Mouse (Mus musculus): ENCODE measurements around the gene Man1c1. TPM values are rescaled to one million over a fixed set of nuclear protein-coding genes. Genes with fewer than 3 reads are reported as not detected.

Man1c1 gene
- polyA plus RNA-seq, 1 experiment from 2014 or later = 2.6 TPM

GRCm38 (mm10) chr4:134683892-134684291 lies 20.2 kb downstream of the Man1c1 start:
- H3K27ac ChIP-seq (replicated peaks) = 0 out of 2 replicates have a peak overlapping the region, but pooled peaks have one; percentile 2
- peaks cover 5% of the 10 kb centered on the region; the same call in 1 of the 2 replicates for H3K36me3 ChIP-seq (replicated peaks)
- no peak for DNase-seq (ENCODE audit: low spot score)
- H3K9me3 ChIP-seq = peaks cover 12% of the 10 kb centered on the region; the same call in 1 of the 2 replicates
- WGBS = 70% methylated on average over 8 of the region's 8 CpGs
- peaks cover 29% of the 10 kb centered on the region for H3K4me1 ChIP-seq
- no peak overlapping the region for H3K4me3 ChIP-seq
- 0 out of 2 replicates have a peak, but pooled peaks cover 5% of the 10 kb centered on the region for H3K27me3 ChIP-seq (replicated peaks; ENCODE audit: low read depth, poor library complexity, severe bottlenecking)

DNA sequence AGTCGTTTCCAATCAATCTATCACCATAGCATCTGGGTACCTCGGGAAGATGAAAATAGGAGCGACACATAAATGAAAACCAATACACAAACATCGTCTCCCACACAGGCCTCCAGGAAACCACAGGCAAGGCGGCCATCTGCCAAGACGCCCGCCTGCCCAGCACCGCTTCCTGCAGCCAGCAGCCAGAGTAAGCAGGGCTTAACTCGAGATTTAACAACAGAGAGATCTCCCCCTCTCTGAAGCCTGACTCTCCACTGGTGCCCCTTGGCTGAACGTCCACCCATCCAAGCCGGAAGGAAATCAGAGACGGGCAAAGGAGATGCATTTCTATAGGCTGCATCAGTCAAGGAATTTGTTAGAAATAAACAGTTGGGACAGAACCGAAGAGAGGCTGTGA lies 21.1 kb downstream of the Man1c1 start:
- Histone ChIP-seq H3K4me3 (no peak overlapping the region), H3K27ac (replicated peaks) (peak overlapping the region; percentile 57), H3K4me1 (peaks cover 37% of the 10 kb centered on the region), H3K36me3 (replicated peaks) (peaks cover 5% of the 10 kb centered on the region; the same call in 1 of the 2 replicates), H3K9me3 (peaks cover 12% of the 10 kb centered on the region; the same call in 1 of the 2 replicates), H3K27me3 (replicated peaks; ENCODE audit: low read depth, poor library complexity, severe bottlenecking) (0 out of 2 replicates have a peak, but pooled peaks cover 9% of the 10 kb centered on the region)
- peak; percentile 40 for DNase-seq (ENCODE audit: low spot score)
- WGBS = 56% methylated on average over 13 of the region's 13 CpGs

DNA sequence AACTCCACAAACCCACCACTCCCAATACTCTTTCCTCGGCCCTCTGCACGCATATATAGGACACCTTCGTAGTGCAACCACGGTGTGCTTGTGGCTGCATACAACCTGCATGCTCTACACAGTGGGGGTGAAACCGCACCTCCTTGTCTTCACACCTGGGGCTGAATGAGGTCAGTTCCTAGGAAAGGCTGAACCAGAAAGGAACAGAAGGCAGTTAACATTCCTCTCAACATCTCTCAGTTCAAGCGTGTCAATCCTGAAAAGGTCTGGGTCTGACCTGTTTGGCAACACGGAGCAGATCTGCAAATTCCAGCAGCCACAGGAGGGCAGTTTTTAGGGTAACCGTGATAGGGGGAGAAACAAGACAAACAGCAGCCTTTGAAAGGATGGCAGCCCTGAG lies 21.7 kb downstream of the Man1c1 start:
- DNase-seq (ENCODE audit: low spot score) = no peak
- 0 out of 2 replicates have a peak, but pooled peaks cover 9% of the 10 kb centered on the region for H3K27me3 ChIP-seq (replicated peaks; ENCODE audit: low read depth, poor library complexity, severe bottlenecking)
- 83% methylated on average over 8 of the region's 8 CpGs for WGBS
- H3K4me3 ChIP-seq = no peak overlapping the region
- peak overlapping the region; percentile 57 for H3K27ac ChIP-seq (replicated peaks)
- peaks cover 5% of the 10 kb centered on the region; the same call in 1 of the 2 replicates for H3K36me3 ChIP-seq (replicated peaks)
- H3K4me1 ChIP-seq = peaks cover 43% of the 10 kb centered on the region
- H3K9me3 ChIP-seq = peaks cover 12% of the 10 kb centered on the region; the same call in 1 of the 2 replicates

GRCm38 (mm10) chr4:134681819-134682218 lies 22.3 kb downstream of the Man1c1 start:
- H3K4me1 ChIP-seq = peaks cover 49% of the 10 kb centered on the region
- whole genome bisulfite sequencing = 90% methylated on average over 7 of the region's 7 CpGs
- peaks cover 5% of the 10 kb centered on the region; the same call in 1 of the 2 replicates for H3K36me3 ChIP-seq (replicated peaks)
- DNase-seq (ENCODE audit: low spot score) = no peak
- peaks cover 12% of the 10 kb centered on the region; the same call in 1 of the 2 replicates for H3K9me3 ChIP-seq
- H3K27ac ChIP-seq (replicated peaks) = no peak overlapping the region
- no peak overlapping the region for H3K4me3 ChIP-seq
- H3K27me3 ChIP-seq (replicated peaks; ENCODE audit: low read depth, poor library complexity, severe bottlenecking) = 0 out of 2 replicates have a peak, but pooled peaks cover 13% of the 10 kb centered on the region

- no peak overlapping the region for H3K4me3 ChIP-seq
- H3K27me3 ChIP-seq (replicated peaks; ENCODE audit: low read depth, poor library complexity, severe bottlenecking) = 0 out of 2 replicates have a peak, but pooled peaks cover 13% of the 10 kb centered on the region
- no peaks in the 10 kb centered on the region for H3K36me3 ChIP-seq (replicated peaks)
- no peaks in the 10 kb centered on the region for H3K9me3 ChIP-seq
- peaks cover 60% of the 10 kb centered on the region for H3K4me1 ChIP-seq
- DNase-seq (ENCODE audit: low spot score) = no peak
- 43% methylated on average over 17 of the region's 17 CpGs for WGBS
- no peak overlapping the region for H3K27ac ChIP-seq (replicated peaks)
These were observed 26.3 kb downstream of the Man1c1 start for GRCm38 (mm10) chr4:134677556-134678508.

DNA sequence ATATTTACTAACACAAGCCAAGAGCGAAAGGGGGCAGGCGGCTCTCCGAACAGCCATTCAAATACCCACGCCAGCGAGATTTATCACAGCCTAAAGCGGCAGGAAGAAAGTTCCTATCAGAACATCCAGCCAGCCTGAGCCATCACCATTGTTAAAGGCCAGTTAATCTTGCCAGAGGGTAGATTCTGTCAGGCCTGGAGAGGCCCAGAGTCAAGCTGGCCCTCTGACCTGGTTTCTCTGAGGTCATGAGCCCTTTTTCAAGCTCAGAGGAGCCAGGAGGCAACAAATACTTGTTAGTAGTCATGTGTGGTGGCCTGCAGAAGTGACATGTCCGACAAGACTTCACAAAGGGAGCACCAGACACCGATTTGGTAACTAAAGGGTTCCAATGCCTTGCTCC lies 28.3 kb downstream of the Man1c1 start:
- no peaks in the 10 kb centered on the region for H3K9me3 ChIP-seq
- H3K4me1 ChIP-seq = peaks cover 68% of the 10 kb centered on the region
- H3K36me3 ChIP-seq (replicated peaks) = no peaks in the 10 kb centered on the region
- H3K27me3 ChIP-seq (replicated peaks; ENCODE audit: low read depth, poor library complexity, severe bottlenecking) = 0 out of 2 replicates have a peak, but pooled peaks cover 13% of the 10 kb centered on the region
- no peak overlapping the region for H3K4me3 ChIP-seq
- DNase-seq (ENCODE audit: low spot score) = no peak
- WGBS = 26% methylated on average over 8 of the region's 8 CpGs
- 0 out of 2 replicates have a peak overlapping the region, but pooled peaks have one; percentile 31 for H3K27ac ChIP-seq (replicated peaks)

GRCm38 (mm10) chr4:134674970-134675369 lies 29.1 kb downstream of the Man1c1 start:
- Histone ChIP-seq H3K36me3 (replicated peaks) (no peaks in the 10 kb centered on the region), H3K4me1 (peaks cover 76% of the 10 kb centered on the region), H3K27me3 (replicated peaks; ENCODE audit: low read depth, poor library complexity, severe bottlenecking) (0 out of 2 replicates have a peak, but pooled peaks cover 13% of the 10 kb centered on the region), H3K9me3 (no peaks in the 10 kb centered on the region), H3K4me3 (no peak overlapping the region), H3K27ac (replicated peaks) (0 out of 2 replicates have a peak overlapping the region, but pooled peaks have one; percentile 10)
- DNase-seq (ENCODE audit: low spot score) = no peak
- 83% methylated on average over 3 of the region's 3 CpGs for WGBS

DNA sequence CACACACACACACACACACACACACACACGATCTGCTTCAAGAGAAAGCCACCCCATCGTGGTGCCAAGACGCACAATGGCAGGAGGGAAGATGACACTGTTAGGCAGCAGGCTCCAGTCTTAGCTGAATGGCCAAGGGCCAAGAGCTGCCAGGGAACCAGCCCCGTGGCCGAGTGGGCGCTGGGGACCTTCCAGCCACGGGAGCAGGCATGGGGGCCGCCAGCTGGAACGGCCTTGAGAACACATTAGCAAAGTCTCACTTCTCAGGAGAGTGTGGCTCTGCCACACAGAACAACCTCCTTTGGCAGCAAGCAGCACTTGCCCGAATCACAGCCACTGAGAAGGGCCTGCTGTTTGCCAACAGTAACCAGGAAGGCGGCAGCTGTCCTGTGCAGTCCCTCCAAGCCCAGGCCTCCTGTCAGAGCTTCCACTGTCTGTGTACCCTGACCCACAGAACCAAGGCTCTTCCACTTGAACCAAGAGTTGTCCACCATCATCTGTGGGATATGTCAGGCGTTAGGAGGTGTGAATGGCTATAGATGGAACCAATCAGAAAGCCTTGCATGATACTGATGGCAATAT lies 30.1 kb downstream of the Man1c1 start:
- DNase-seq (ENCODE audit: low spot score) = no peak
- 90% methylated on average over 12 of the region's 12 CpGs for WGBS
- Histone ChIP-seq H3K27ac (replicated peaks) (0 out of 2 replicates have a peak overlapping the region, but pooled peaks have one; percentile 16), H3K4me1 (peaks cover 86% of the 10 kb centered on the region), H3K27me3 (replicated peaks; ENCODE audit: low read depth, poor library complexity, severe bottlenecking) (0 out of 2 replicates have a peak, but pooled peaks cover 9% of the 10 kb centered on the region), H3K36me3 (replicated peaks) (no peaks in the 10 kb centered on the region), H3K4me3 (no peak overlapping the region), H3K9me3 (no peaks in the 10 kb centered on the region)

- Histone ChIP-seq H3K4me3 (no peak overlapping the region), H3K4me1 (peaks cover 88% of the 10 kb centered on the region), H3K36me3 (replicated peaks) (no peaks in the 10 kb centered on the region), H3K27me3 (replicated peaks; ENCODE audit: low read depth, poor library complexity, severe bottlenecking) (peaks cover 9% of the 10 kb centered on the region; the same call in 1 of the 2 replicates), H3K9me3 (no peaks in the 10 kb centered on the region), H3K27ac (replicated peaks) (no peak overlapping the region)
- no peak for DNase-seq (ENCODE audit: low spot score)
- WGBS = 89% methylated on average over 8 of the region's 8 CpGs
These were observed 30.9 kb downstream of the Man1c1 start for GRCm38 (mm10) chr4:134673151-134673550.

DNA sequence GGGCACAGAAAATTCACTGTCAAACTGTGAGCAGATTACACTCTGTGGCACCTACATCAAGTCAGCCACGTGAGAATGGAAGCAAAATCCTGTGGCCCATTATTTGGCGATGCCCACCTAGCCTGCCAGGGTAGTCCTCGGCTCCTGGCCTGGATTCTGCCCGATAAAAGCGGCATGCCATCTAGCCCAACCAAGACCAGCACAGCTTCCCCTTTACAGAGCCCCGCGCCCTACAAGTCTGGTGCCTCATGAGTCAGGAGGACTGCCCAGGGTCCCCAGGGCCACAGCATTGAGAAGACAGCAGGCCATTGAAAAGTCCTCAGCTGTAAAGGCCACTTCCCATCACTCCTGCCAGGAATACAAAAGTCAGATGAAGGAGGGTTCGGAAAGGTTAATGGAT lies 31.8 kb downstream of the Man1c1 start:
- H3K27ac ChIP-seq (replicated peaks) = 0 out of 2 replicates have a peak overlapping the region, but pooled peaks have one; percentile 40
- no peaks in the 10 kb centered on the region for H3K9me3 ChIP-seq
- no peak overlapping the region for H3K4me3 ChIP-seq
- no peaks in the 10 kb centered on the region for H3K36me3 ChIP-seq (replicated peaks)
- 84% methylated on average over 8 of the region's 8 CpGs for WGBS
- H3K27me3 ChIP-seq (replicated peaks; ENCODE audit: low read depth, poor library complexity, severe bottlenecking) = peaks cover 10% of the 10 kb centered on the region; the same call in 1 of the 2 replicates
- no peak for DNase-seq (ENCODE audit: low spot score)
- peaks cover 81% of the 10 kb centered on the region for H3K4me1 ChIP-seq

DNA sequence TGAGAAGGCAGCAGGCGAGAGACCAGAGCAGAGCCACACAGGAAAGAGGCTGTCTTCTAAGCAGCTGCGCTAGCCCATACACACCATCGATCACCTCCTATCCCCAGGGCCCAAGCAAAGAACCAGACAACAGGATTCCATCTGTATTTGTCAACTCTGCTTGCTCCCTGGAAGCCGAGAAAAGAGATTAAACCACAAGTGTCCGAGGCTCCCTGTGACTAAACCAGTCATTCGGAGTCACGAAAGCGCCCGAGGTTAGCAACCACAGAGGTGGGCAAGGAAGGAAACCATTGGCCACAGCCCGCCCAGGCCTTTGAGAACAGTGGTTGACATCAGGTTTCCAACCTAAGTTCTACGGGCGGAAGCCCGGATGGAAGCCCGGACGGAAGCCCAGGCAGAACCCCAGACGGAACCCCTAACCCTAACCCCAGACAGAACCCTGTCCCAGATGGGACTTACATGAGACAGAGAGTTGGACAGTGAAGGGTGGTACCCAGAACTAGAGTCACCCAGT lies 32.4 kb downstream of the Man1c1 start:
- peaks cover 75% of the 10 kb centered on the region for H3K4me1 ChIP-seq
- WGBS = 88% methylated on average over 16 of the region's 16 CpGs

More for the DNA sequence above, 32.4 kb downstream of the Man1c1 start:
- Histone ChIP-seq H3K27me3 (replicated peaks; ENCODE audit: low read depth, poor library complexity, severe bottlenecking) (peaks cover 7% of the 10 kb centered on the region; the same call in 1 of the 2 replicates), H3K27ac (replicated peaks) (peak overlapping the region; percentile 44; the same call in 1 of the 2 replicates), H3K9me3 (no peaks in the 10 kb centered on the region), H3K4me3 (no peak overlapping the region), H3K36me3 (replicated peaks) (no peaks in the 10 kb centered on the region)
- no peak for DNase-seq (ENCODE audit: low spot score)

All from embryonic facial prominence, embryonic 10.5 days (tissue).